Mouse (Mus musculus) liver, embryonic 14.5 days (tissue): ENCODE measurements around the gene Mill2. TPM values are rescaled to one million over a fixed set of nuclear protein-coding genes. Genes with fewer than 3 reads are reported as not detected.

ENCODE experiments used
- ATAC-seq: fragments of 200-750 bp; cut with Nextera tagmentation; 2 replicates; pipeline ENCODE4 v1.8.0; 2017; ENCODE audit warnings: moderate number of reproducible peaks, mild to moderate bottlenecking, moderate library complexity; ENCODE audit not compliant: insufficient read depth
- DNase-seq, 3 experiments: peaks; one replicate each; pipeline ENCODE4 v3.0.0-alpha.2; 2012 to 2013; ENCODE audit warnings: low read depth in 3 of 3, low spot score in 3 of 3
- H3K27ac ChIP-seq: fragments of 300-500 bp; sonication (generic); 2 replicates; pipeline ENCODE4 v1.5.1; 2014; ENCODE audit warnings: moderate library complexity, mild to moderate bottlenecking, control low read depth, inconsistent platforms
- H3K27me3 ChIP-seq: fragments of 300-500 bp; sonication (generic); 2 replicates; pipeline ENCODE4 v1.6.1; 2014; ENCODE audit warnings: mild to moderate bottlenecking, low read length, moderate library complexity; ENCODE audit not compliant: control insufficient read depth, insufficient read depth
- H3K36me3 ChIP-seq: fragments of 300-500 bp; sonication (generic); replicated peaks from 2 replicates; pipeline ENCODE4 v1.6.1; 2014; ENCODE audit warnings: low read depth; ENCODE audit not compliant: control insufficient read depth, insufficient read depth
- H3K4me1 ChIP-seq, 2 experiments: fragments of 200-500 bp in 1 of 2; fragments of 300-500 bp in 1 of 2; sonication (generic) in 1 of 2; replicated peaks; 2 replicates each; pipeline ENCODE4 v1.6.1; 2012 to 2014; ENCODE audit warnings: antibody characterized with exemption in 1 of 2, inconsistent platforms in 1 of 2, low read length in 1 of 2; ENCODE audit not compliant: control insufficient read depth in 2 of 2, insufficient read depth in 2 of 2
- H3K4me2 ChIP-seq: fragments of 300-500 bp; sonication (generic); 2 replicates; pipeline ENCODE4 v1.6.1; 2014; ENCODE audit warnings: low read depth, mild to moderate bottlenecking, control low read depth, moderate library complexity
- H3K4me3 ChIP-seq, 2 experiments: fragments of 200-500 bp in 1 of 2; fragments of 300-500 bp in 1 of 2; sonication (generic) in 1 of 2; 2 replicates each; pipeline ENCODE4 v1.5.1; 2012 to 2014; ENCODE audit warnings: low read depth in 2 of 2, low read length in 2 of 2, mild to moderate bottlenecking in 2 of 2, control low read depth in 1 of 2, inconsistent platforms in 1 of 2, moderate library complexity in 1 of 2; ENCODE audit not compliant: insufficient read depth in 1 of 2
- H3K9ac ChIP-seq: fragments of 300-500 bp; sonication (generic); replicated peaks from 2 replicates; pipeline ENCODE4 v1.6.1; 2014; ENCODE audit warnings: mild to moderate bottlenecking, control low read depth, moderate library complexity
- H3K9me3 ChIP-seq: fragments of 300-500 bp; sonication (generic); 2 replicates; pipeline ENCODE4 v1.6.1; 2016; ENCODE audit warnings: low read length, mixed read lengths; ENCODE audit not compliant: control insufficient read depth
- CTCF ChIP-seq: IDR thresholded peaks from 2 replicates; pipeline ENCODE4 v1.5.1; 2016; ENCODE audit warnings: antibody characterized with exemption, low read depth, control low read depth
- EP300 ChIP-seq: IDR thresholded peaks from 2 replicates; pipeline ENCODE4 v1.6.1; 2016; ENCODE audit warnings: antibody characterized with exemption, low read depth
- WGBS: fragments of 180-500 bp; shearing (Covaris S2); extraction: QIAGEN DNeasy Blood & Tissue Kit; methylation state at CpG from one replicate; pipeline ENCODE4 v1.1.7; 2014; ENCODE audit not compliant: insufficient replicate concordance; 5-methylcytosine and 5-hydroxymethylcytosine counted together
- polyA plus RNA-seq, 2 experiments: library from polyadenylated mRNA; depleted of rRNA in 1 of 2; stranded (reverse) in 1 of 2; unstranded in 1 of 2; fragments of >200 nt; fragmentation: Nextera tagmentation in 1 of 2; extraction: Ambion mirVana in 1 of 2; gene quantifications; 2 replicates each; pipeline versions ENCODE4 v1.2.1 to v1.2.3; 2012 to 2014

Mill2 gene
- polyA plus RNA-seq, 2 experiments, result 0.09 to 0.18 TPM

- no peak for DNase-seq
- Histone ChIP-seq H3K4me3 (no peak overlapping the region), H3K27ac (no peak overlapping the region), H3K9ac (no peak overlapping the region), H3K4me2 (no peak overlapping the region), H3K4me1 (no peaks in the 10 kb centered on the region), H3K9me3 (no peaks in the 10 kb centered on the region), H3K27me3 (no peaks in the 10 kb centered on the region), H3K36me3 (no peaks in the 10 kb centered on the region)
- TF ChIP-seq CTCF (no peak), EP300 (no peak)
- WGBS, result 64% methylated on average over 9 of the region's 9 CpGs
- ATAC-seq, result no peak
Measured at GRCm38 (mm10) chr7:18818301-18818700, 21.5 kb upstream of the Mill2 start.

- WGBS, result 38% methylated on average over 3 of the region's 3 CpGs
- H3K9me3 ChIP-seq, result no peaks in the 10 kb centered on the region
- TF ChIP-seq EP300 (no peak), CTCF (no peak)
- ATAC-seq (no peak), DNase-seq (no peak)
- H3K4me3 ChIP-seq, result no peak within 1 kb of the TSS
- H3K4me1 ChIP-seq, result no peaks in the 10 kb centered on the region
- H3K36me3 ChIP-seq, result no peaks in the 10 kb centered on the region
- H3K9ac ChIP-seq, result no peak within 1 kb of the TSS
- H3K27me3 ChIP-seq, result no peaks in the 10 kb centered on the region
- no peak within 1 kb of the TSS for H3K4me2 ChIP-seq
- no peak within 1 kb of the TSS for H3K27ac ChIP-seq
Measured at GRCm38 (mm10) chr7:18821507-18821906, 18.3 kb upstream of the Mill2 start, which contains the start of gene Psg17. TSS of gene Psg17 (minus strand) at chr7:18821607.

GRCm38 (mm10) chr7:18827792-18828546, 11.8 kb upstream of the Mill2 start:
- no peak for DNase-seq
- Histone ChIP-seq H3K27ac (no peak overlapping the region), H3K27me3 (no peaks in the 10 kb centered on the region), H3K4me3 (no peak overlapping the region), H3K9me3 (no peaks in the 10 kb centered on the region), H3K4me1 (0 out of 4 replicates have a peak, but pooled peaks cover 0 to 1% of the 10 kb centered on the region in 2 experiments), H3K4me2 (no peak overlapping the region), H3K9ac (no peak overlapping the region), H3K36me3 (no peaks in the 10 kb centered on the region)
- 62% methylated on average over 26 of the region's 26 CpGs for WGBS
- ATAC-seq, result no peak
- TF ChIP-seq EP300 (no peak), CTCF (no peak)

- DNase-seq (no peak), ATAC-seq (no peak)
- Histone ChIP-seq H3K36me3 (no peaks in the 10 kb centered on the region), H3K27ac (no peak overlapping the region), H3K9me3 (no peaks in the 10 kb centered on the region), H3K4me1 (0 out of 4 replicates have a peak, but pooled peaks cover 0 to 1% of the 10 kb centered on the region in 2 experiments), H3K9ac (no peak overlapping the region), H3K4me3 (no peak overlapping the region), H3K27me3 (no peaks in the 10 kb centered on the region), H3K4me2 (no peak overlapping the region)
- 55% methylated on average over 9 of the region's 9 CpGs for WGBS
- TF ChIP-seq CTCF (peak; percentile 41; the same call in 1 of the 2 replicates), EP300 (no peak)
Measured at GRCm38 (mm10) chr7:18828592-18828991, 11.2 kb upstream of the Mill2 start.

GRCm38 (mm10) chr7:18829545-18829944, 10.2 kb upstream of the Mill2 start:
- Histone ChIP-seq H3K9ac (no peak overlapping the region), H3K36me3 (no peaks in the 10 kb centered on the region), H3K27me3 (no peaks in the 10 kb centered on the region), H3K27ac (no peak overlapping the region), H3K9me3 (no peaks in the 10 kb centered on the region), H3K4me2 (no peak overlapping the region), H3K4me1 (0 out of 4 replicates have a peak, but pooled peaks cover 0 to 1% of the 10 kb centered on the region in 2 experiments), H3K4me3 (no peak overlapping the region)
- TF ChIP-seq EP300, result no peak
- TF ChIP-seq CTCF, result no peak
- ATAC-seq (no peak), DNase-seq (no peak)
- WGBS, result 74% methylated on average over 7 of the region's 7 CpGs
